Mouse (Mus musculus) thymus, postnatal 0 days (tissue): ENCODE results near the gene Srgap2. TPM values are rescaled to one million over a fixed set of nuclear protein-coding genes. Genes with fewer than 3 reads are reported as not detected.

Source experiments
- DNase-seq: peaks from one replicate; pipeline ENCODE4 v3.0.0-alpha.2; 2015; ENCODE audit warnings: low spot score
- polyA plus RNA-seq: library from polyadenylated mRNA; unstranded; fragments of >200 nt; fragmentation: Nextera tagmentation; extraction: Ambion mirVana; gene quantifications from 2 replicates; pipeline ENCODE4 v1.2.1, GENCODE M21; 2015

Gene Srgap2
- polyA plus RNA-seq, 1 experiment from 2014 or later, result 8.6 TPM

DNA sequence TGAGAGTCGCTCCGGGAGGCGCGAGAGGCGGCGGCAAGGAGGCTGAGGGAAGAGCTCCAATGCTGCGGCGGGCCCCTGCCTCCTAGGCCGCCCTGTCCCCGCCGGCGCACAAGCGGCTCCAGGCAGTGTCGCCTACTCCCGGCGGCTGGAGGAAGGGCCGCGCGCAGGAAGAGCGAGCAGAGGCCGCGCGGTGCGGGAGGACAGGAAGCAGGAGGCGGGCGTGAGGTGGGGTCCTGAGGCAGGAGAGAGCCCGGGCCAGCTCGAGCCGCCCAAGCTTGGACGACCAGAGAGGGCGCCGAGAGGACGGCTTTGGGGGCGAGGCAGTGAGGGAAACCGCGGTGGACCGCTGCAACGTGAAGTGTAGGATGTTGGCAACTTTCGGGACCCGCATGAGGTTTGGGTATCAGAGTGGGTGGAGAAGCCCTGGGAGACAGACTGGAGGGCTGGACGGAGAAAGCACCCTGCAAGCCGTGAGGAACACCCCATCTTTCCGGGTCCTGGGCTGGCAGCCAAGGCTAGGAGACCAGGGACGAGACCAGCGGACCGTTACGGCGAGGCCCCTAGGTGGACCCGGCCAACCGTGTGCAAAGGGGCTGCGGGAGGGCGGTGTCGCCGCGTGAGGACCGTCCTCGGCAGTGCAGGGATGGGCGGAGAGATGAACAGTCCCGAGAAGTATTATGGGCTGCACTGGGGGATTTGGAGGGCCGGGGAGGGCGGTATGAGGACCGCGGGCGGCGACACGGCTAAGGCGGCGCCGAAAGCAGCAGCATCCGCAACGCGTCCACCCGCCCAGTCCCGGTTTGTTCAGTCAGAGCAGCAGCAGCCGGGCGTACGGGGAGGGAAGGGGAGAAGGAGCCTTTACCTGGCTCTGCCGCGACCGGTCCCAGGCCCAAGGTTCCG lies 531 bp downstream of the Srgap2 start:
- peak; percentile 66 for DNase-seq

DNA sequence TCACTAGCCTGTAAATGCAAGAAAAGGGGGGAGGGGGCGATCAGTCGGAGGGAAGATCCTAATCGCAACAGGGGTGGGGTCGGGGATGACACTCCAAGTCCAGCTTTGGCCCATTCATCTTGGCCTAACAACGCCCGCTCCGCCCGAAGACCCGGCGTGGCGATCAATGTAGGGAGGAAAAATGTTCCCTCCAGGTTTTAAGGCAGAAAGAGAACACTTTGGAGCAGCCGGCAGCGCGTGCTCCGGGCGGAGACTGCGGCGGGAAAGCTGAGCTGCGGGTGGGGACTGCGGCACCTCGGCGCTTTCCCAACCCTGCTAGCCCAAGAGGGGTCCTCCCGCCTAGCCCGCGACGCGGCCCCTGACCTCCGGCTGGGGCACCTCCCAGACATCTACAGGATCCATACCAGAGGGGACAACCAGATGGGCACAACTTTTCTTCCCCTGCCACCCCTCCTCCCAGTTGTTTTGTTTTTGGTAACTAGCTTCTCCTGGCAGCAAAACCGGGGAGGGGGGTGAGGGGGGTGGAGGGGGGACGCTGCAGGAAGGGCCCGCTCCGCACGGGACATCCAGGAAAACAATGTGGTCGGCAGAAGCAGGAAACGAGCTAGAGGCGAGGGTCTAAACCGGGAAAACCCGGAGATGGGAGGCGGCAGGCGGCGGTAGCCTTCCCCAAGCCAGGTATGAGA lies 1.4 kb downstream of the Srgap2 start:
- peak; percentile 19 for DNase-seq

DNA sequence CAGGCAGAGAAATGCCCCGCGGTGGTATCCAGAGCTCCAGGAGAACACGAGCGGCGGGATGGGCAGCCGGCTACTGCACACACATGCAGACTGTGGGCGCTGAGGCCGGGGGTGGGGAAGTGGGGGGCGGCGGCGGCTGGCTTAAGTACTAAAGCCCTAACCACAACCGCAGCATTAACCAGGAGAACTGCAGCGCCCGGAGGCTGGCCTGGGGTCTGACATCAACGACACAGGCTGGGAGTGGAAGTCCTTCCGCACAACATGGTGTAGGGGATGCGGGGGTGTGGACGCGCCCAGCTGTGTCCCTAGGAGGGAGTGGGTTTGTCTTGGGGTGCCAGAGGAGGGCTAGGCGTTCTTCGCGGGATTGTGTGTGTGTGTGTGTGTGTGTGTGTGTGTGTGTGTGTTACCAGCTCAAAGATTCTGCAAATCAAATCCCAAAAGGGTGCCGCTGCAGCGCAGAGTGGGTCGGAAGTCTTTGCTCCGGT lies 2.0 kb downstream of the Srgap2 start:
- peak; percentile 35 for DNase-seq

DNA sequence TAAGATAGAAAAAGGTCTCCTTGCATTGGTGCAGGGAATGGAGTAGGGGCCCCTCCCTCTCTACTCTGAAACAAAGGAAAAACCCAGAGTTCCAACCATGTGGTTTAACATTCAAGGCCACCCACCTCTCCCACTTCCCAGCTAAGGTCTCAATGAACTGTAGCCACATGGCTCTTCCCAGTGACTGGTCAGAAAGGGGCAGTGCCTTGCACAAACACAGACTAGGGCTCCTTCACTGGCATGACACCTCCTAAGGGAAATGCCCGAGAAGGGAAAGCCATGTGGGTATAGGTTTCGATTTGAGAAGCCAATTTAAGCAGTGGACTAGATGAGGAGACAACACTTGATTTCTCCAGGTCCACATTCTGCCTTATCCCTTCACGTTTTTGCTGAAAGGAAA lies 3.4 kb downstream of the Srgap2 start:
- no peak for DNase-seq

DNA sequence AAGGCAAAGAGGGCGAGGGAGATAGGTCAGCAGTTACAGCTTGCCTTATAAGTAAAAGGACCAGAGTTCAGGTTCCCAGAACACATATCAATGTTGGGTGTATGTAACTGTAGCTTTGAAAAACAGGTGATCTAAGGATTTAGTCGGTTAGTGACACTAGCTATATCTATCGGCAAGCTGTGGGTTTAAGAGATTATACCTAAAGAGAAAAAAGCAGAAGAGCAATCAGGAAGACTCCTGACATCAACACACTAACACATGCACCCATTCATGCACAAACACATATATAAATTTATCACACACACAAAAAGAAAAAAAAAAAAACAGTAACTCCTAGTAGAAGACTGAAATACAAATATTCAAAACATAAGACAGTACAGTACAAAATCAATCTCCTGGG lies 10.6 kb downstream of the Srgap2 start:
- DNase-seq, result no peak

DNA sequence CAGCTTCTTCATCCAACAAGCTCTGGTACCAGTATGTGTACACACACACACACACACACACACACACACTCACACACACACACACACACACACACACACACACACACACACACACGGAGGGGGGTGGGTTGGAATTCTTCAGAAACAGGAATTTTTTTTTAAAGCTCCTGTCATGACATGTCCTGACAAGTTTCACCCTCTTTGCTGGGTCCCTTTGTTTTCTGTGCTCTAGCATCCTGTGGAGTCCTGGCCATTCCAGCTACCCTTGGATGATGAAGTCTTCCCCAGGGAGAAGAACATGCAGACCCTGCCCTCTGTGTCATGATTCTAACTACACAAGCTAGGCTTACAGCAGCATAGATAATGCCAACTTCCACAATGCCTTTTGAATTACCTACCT lies 13.0 kb downstream of the Srgap2 start:
- DNase-seq, result no peak

DNA sequence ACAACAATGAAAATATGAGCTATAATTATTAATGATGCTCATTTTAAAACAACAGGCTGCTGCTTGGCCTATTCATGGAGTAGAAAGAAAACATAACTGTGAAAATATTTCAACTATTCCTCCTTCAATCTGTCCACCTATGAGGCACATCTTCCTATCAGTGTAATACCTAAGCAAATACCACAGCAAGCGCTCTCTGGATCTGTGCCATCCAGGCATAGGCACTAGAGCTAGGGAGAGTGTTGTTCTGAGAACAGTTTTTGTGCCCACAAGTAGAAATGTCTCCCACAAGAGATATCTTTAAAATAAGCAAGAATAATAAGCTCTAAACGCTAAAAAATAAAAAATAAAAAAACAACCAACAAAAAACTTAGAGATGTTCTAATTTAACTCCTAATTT lies 14.0 kb downstream of the Srgap2 start:
- no peak for DNase-seq

DNA sequence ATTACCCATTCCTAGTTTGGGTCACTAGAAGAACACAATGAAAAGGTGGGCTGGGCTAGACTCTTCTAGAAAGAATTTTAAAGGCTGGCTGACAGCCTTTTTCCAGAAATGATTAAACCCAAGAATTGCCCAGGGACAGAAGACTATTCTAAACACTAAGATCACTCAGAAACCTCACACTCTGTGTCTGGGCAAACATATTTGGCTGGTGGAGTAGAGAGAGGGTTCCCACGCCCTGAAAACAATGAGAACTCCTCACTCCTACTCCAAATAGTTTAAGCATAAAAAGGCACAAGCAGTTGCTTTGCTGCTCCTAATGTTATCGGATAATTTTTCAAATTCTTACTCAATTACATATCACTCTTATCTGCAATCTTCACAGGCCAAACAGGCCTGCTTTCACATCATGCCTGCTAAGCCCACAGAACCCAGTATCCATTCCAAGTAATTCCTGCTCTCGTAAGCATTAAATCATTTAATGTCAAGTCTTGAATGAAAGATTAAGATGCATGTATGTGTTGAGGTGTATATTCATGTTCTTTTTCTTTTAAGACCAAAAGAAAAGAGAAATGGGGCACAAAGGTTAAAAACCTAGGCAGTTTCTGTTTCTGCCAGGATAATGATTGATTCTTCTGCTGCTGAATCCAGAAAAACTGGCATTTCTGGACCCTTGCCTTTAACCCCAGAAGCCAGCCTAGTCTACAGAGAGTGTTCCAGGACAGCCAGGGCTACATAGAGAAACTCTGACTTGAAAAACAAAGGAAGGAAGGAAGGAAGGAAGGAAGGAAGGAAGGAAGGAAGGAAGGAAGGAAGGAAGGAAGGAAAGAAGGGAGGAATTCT lies 15.3 kb downstream of the Srgap2 start:
- no peak for DNase-seq

DNA sequence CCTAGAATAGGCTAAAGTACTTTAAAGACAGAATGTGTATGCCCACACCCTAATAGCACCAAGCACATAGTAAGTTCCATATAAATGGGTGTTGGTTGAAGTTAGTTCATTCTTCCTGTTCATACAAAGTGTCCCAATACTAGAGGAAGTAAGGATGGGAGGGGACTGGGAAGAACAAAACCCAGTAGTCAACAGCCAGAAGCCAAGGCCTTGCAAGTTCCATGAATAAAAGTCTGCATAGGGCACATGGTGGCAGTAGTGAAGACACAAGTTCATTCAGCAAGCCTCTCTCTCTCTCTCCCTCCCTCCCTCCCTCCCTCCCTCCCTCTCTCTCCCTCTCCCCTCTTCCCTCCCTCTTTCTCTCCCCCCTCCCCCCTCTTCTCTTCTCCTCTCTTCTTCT lies 16.0 kb downstream of the Srgap2 start:
- no peak for DNase-seq

DNA sequence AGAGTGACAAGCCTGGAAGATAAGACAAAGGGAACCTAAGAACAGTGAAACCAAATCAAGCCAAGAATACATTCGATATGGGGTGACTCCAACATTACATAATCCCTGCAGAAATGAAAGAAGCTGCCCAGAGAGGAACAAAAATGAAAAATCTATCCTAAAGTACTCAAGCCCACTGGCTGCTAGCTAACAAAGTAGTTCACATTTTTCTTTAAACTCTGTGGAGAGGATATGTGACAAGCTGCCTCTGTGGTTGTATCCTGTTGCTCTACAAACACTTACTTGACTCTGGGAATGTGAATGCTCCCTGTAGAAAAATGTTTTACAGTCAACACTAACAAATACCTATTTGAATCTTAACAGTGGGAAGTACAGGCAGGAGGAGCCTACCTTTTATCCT lies 25.5 kb downstream of the Srgap2 start:
- DNase-seq, result no peak

DNA sequence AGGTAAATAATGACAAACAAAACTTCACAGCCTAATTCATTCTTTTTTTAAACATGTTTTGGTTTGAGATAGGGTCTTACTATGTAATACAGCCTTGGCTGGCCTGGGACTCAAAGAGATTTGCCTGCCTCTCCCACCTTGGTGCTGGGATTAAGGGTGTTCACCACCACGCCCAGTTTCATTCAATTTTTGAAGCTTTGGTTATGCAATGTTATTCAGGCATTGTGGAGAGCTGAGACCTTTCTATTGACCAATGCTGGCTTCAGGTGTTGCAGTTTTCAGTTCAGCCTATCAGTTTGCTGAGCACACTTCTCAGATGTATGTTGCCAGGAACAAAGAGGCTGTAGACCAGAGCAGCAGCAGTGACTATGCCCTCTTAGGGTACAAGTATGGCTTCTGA lies 28.9 kb downstream of the Srgap2 start:
- no peak for DNase-seq

DNA sequence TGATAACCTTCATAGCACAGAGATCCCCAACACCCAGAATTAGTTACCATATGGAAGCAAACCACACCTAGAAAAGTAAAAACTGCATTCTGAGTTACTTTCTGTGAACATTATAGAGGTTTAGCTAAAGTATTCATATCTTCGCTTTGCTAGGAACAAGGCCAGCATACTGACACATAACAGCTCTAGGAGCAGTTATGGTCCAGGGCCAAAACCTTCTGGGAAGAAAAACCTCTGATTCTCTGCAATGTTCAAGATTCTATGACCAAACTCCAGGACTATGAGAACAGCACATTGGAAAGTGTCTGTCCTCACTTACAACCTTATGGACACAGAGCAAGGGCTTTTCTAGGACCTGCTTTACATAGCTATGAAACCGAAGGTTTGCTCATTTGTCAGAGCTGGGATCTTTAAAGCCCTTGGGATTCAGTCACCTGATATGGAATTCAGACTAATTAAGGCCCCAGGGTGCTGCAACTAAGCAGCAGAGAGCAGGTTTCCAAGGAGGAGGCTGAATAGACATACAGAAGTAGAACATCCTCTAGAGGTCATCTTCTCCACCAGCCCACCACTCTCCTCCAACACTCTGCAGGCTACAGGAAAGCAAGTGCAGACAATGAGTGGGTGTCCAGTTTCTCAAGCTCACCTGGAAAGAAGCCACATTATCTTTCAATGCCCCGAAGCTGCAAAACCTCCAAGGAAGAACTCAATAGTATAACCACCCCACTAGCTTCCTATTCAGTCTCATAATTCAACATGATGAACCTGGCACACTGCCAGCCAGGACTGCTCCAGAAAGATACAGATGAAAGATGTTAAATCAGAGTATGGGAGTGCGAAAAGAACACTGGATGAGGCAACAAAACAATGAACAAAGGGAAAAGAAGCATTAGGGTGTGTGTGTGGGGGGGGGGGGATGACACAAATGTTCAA lies 32.9 kb downstream of the Srgap2 start:
- DNase-seq, result no peak

DNA sequence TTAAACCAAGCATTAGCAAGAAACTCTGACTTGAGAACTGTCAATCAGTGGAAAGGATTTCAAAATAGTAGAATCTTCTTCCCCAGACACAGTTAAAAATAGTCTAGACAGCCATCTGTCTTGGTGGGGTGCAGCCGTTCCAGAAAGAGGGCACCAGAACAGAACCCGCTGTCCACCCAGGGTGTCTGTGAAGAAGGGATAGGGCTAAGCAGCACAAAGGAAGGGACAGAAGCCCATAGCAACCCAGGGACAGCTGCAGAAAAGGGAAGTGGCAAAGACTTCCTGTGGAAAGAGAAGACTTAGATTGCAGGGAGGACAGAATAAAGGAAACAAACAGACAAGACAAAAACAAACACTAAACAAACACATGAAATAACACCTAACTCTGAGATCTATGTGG lies 34.8 kb downstream of the Srgap2 start:
- peak; percentile 23 for DNase-seq

DNA sequence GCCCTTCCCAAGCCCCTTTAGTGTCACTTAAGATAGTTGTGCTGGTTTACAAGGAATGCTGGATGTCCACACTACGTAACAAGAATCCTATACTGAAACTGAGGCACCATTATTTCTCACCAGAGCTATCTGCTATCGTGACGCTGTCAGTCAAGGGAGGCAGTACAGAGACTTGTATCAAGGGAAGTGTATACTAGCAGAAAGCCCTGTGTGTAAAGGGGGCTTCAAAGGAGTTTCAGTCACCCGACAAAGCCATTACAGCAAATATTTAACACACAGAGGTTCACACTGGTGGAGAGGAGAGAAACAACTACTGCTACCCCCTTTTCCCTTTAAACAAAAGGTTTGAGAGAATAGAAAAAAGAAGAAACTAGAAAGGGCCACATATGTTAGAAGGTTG lies 35.6 kb downstream of the Srgap2 start:
- no peak for DNase-seq

DNA sequence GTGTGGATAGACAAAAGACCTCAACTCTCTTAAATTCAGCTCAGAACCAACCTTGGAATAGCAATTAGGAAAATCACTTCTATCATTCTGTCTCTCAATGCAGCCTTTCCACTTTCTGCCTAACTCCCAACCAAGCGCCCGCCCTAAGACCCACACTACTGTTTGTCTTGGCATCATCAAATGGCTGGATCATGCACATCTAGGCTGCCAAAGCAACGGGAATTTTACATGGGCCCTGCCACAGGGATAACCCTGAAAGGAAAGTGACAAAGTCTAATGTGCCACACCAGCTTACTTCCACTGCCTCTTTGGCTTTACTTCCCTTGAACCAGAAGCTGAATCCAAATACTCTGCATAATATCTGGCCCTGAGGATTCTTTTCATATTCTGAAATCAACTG lies 37.8 kb downstream of the Srgap2 start:
- DNase-seq, result no peak

DNA sequence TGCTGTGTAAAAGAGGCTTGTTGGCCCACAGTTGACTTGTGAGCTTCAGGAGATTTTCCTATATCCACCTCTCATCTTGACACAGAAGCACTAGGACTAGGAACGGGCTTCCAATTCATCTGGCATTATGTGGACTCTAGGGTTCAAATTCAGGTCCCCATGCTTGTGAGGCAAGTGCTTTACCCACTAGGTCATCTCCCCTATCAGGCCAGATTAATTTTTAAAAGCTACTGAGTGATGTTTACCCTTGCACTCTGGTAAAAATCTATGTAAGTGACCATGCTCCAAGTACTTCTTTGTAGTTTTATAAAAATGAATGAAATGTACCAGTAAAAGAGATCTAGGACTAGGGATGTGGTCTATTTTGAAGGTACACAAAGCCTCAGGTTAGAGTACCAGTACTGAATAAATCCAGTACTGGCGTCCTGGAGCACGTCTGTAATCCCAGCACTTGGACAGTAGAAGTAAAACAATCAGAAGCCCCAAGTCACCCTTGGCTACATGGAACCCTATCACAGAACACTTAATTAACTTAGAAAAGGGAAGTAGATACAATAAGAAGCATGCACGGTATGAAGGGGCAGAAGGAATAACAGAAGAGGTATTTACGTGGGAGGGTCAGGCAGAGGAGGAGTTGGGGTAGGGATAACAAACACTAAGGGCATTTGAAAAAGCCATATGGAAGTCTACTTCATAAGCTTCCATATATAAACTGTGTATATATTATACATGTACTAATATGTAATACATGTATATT lies 40.9 kb downstream of the Srgap2 start:
- DNase-seq, result no peak

DNA sequence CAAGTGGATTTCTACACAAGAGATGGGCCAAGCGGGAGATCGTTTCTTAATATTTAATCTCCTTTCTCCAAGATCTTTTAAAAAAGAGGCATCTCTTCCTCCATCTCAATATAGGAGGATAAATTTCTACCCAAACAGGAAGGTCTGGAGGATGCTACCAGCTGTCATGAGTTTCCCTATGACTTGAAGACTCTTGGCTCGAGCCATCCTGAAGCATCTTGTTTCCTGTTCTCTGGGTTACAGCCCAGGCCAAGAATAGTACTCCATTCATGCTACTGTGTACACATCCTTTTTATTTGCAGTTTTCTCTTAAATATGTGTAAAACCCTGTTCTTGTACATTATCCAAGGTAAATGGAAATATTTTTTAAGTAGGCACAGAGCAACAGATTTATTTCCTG lies 44.9 kb downstream of the Srgap2 start:
- no peak for DNase-seq

DNA sequence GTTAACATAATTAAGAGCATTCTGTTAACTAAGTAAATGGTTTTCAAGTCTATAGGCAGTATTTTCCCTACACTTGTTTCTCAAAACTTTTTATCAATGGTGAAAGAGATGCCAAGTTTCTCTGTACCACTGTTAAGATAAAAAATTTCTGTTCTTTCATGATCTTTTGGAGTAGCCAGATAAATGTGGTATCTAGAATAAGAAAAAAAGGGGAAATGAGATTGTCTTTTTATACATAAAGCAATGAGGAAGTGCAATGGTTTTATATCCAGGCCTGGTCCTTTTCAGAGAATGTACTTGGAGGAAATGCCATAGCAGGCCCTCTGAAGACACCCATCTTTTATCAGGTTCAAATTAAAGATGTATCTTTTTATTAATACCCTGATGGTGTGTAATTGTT lies 45.8 kb downstream of the Srgap2 start:
- DNase-seq, result no peak

DNA sequence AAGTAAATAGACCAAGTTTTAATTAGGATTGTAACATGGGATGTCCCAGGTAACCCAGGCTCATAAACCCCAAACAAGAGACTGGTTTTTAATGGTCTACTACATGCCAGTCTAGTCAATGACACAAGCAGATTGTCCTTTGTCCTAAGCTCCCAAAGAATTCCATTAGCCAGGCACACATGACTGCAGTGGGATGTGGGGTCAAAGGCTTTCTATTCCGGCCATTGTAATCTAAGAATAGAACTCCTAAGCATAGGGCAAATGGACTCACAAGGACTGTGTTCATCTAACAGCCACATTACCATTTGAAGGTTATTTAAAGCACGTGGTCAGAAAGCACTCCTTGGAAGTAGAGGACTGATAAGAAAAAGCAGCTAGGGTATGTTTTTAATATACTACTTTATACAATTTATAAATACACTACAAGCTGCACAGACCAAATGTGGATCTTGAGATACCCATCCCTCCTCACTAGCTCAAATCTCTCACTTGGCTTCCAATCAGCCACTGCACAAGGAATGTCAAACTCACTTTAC lies 48.3 kb downstream of the Srgap2 start:
- no peak for DNase-seq

DNA sequence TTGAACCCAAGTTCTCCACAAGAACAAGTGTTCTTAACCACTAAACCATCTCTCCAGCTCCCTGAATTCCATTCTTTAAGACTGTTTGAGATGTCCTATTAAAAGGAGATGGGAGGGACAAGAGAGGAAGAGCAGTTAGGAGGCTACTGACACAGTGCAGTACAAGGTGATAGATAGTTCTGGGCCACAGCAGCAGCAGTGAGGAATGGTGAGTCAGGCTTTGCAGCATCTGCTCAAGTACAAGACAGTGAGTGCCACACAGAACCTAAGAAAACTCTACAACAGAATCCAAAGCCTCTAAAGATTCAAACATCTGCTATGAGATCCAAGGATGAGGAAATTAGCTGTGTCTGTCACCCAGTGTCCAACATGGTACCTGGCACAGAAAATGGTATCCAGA lies 51.8 kb downstream of the Srgap2 start:
- DNase-seq, result no peak
